Mouse (Mus musculus) CH12.LX (cell line): ENCODE measurements around the gene Pdcd11. TPM values are rescaled to one million over a fixed set of nuclear protein-coding genes. Genes with fewer than 3 reads are reported as not detected.

Source experiments
- DNase-seq: peaks from one replicate; pipeline ENCODE4 v3.0.0-alpha.2; 2013; ENCODE audit errors: extremely low read depth
- H3K27ac ChIP-seq: 2 replicates; pipeline ENCODE4 v1.5.1; 2012; ENCODE audit warnings: low read depth, mild to moderate bottlenecking, control low read depth, moderate library complexity; ENCODE audit not compliant: insufficient read depth
- H3K27me3 ChIP-seq: replicated peaks from 2 replicates; pipeline ENCODE3; 2012; ENCODE audit warnings: inconsistent platforms
- H3K36me3 ChIP-seq, 2 experiments: replicated peaks in 1 of 2; 2 replicates each; pipeline versions ENCODE3 to v1.6.1; 2012; ENCODE audit warnings: inconsistent platforms in 1 of 2, low read length in 1 of 2, mild to moderate bottlenecking in 1 of 2, mixed read lengths in 1 of 2, moderate library complexity in 1 of 2; ENCODE audit not compliant: control insufficient read depth in 1 of 2, insufficient read depth in 1 of 2
- H3K4me1 ChIP-seq, 2 experiments: 2 replicates each; pipeline ENCODE4 v1.6.1; 2012; ENCODE audit warnings: inconsistent platforms in 1 of 2, moderate library complexity in 1 of 2; ENCODE audit not compliant: insufficient read depth in 2 of 2, control insufficient read depth in 1 of 2
- H3K4me2 ChIP-seq: 2 replicates; pipeline ENCODE4 v1.6.1; 2012; ENCODE audit warnings: low read depth, mild to moderate bottlenecking, control low read depth; ENCODE audit not compliant: poor library complexity, insufficient read depth, severe bottlenecking
- H3K4me3 ChIP-seq, 3 experiments: fragments of 150-350 bp in 1 of 3; sonication (generic) in 1 of 3; replicated peaks in 1 of 3; 2 replicates each; pipeline versions ENCODE3 to v1.5.1; 2011 to 2012; ENCODE audit warnings: low read depth in 2 of 3, low read length in 2 of 3, mild to moderate bottlenecking in 2 of 3, moderate library complexity in 2 of 3, control low read depth in 1 of 3, improper control_type of control experiment in 1 of 3, inconsistent platforms in 1 of 3, mixed read lengths in 1 of 3; ENCODE audit not compliant: poor library complexity in 1 of 3
- H3K79me2 ChIP-seq: replicated peaks from 2 replicates; pipeline ENCODE4 v1.6.1; 2012; ENCODE audit warnings: mild to moderate bottlenecking, moderate library complexity; ENCODE audit not compliant: control insufficient read depth, poor library complexity, insufficient read depth, severe bottlenecking; ENCODE audit errors: extremely low read depth
- H3K9ac ChIP-seq: 2 replicates; pipeline ENCODE4 v1.6.1; 2012; ENCODE audit warnings: low read depth, mild to moderate bottlenecking, control low read depth, moderate library complexity; ENCODE audit not compliant: insufficient read depth
- H3K9me3 ChIP-seq: replicated peaks from 2 replicates; pipeline ENCODE3; 2012; ENCODE audit warnings: low read length, inconsistent platforms, mixed read lengths
- BHLHE40 ChIP-seq: IDR thresholded peaks from 2 replicates; pipeline ENCODE4 v1.6.1; 2011; ENCODE audit warnings: mild to moderate bottlenecking, low read depth, low read length, improper control_type of control experiment
- CHD1 ChIP-seq: IDR thresholded peaks from 2 replicates; pipeline ENCODE4 v1.6.1; 2012; ENCODE audit warnings: low read depth, low read length, improper control_type of control experiment, inconsistent platforms
- CHD2 ChIP-seq: IDR thresholded peaks from 2 replicates; pipeline ENCODE4 v1.6.1; 2011; ENCODE audit warnings: low read length, improper control_type of control experiment
- CTCF ChIP-seq, 2 experiments: IDR thresholded peaks in 1 of 2; conservative IDR thresholded peaks in 1 of 2; 2 replicates each; pipeline ENCODE4 v1.5.1; 2011 to 2012; ENCODE audit warnings: low read depth in 2 of 2, low read length in 2 of 2, improper control_type of control experiment in 1 of 2, inconsistent platforms in 1 of 2, mild to moderate bottlenecking in 1 of 2, moderate library complexity in 1 of 2
- E2F4 ChIP-seq: IDR thresholded peaks from 2 replicates; pipeline ENCODE4 v1.6.1; 2011; ENCODE audit warnings: low read depth, low read length, improper control_type of control experiment; ENCODE audit not compliant: insufficient replicate concordance
- ELF1 ChIP-seq: IDR thresholded peaks from 2 replicates; pipeline ENCODE4 v1.6.1; 2014; ENCODE audit warnings: low read depth, mild to moderate bottlenecking, inconsistent platforms, low read length, improper control_type of control experiment
- EP300 ChIP-seq: IDR thresholded peaks from 2 replicates; pipeline ENCODE4 v1.6.1; 2011; ENCODE audit warnings: low read length, improper control_type of control experiment
- ETS1 ChIP-seq: conservative IDR thresholded peaks from 2 replicates; pipeline ENCODE4 v1.6.1; 2012; ENCODE audit warnings: low read depth, mild to moderate bottlenecking, inconsistent platforms, low read length, improper control_type of control experiment, moderate library complexity
- GABPA ChIP-seq: IDR thresholded peaks from 2 replicates; pipeline ENCODE4 v1.6.1; 2012; ENCODE audit warnings: low read depth, low read length, improper control_type of control experiment, inconsistent platforms; ENCODE audit not compliant: insufficient replicate concordance
- HCFC1 ChIP-seq: IDR thresholded peaks from 2 replicates; pipeline ENCODE4 v1.6.1; 2012; ENCODE audit warnings: low read depth, mild to moderate bottlenecking, inconsistent platforms, low read length, improper control_type of control experiment
- IRF4 ChIP-seq: IDR thresholded peaks from 2 replicates; pipeline ENCODE4 v1.6.1; 2014; ENCODE audit warnings: low read depth, mild to moderate bottlenecking, inconsistent platforms, low read length, improper control_type of control experiment
- JUN ChIP-seq: IDR thresholded peaks from 2 replicates; pipeline ENCODE4 v1.6.1; 2011; ENCODE audit warnings: low read depth, mild to moderate bottlenecking, low read length, improper control_type of control experiment, moderate library complexity; ENCODE audit not compliant: insufficient read depth
- JUND ChIP-seq: conservative IDR thresholded peaks from 2 replicates; pipeline ENCODE4 v1.6.1; 2011; ENCODE audit warnings: low read depth, low read length, improper control_type of control experiment
- KAT2A ChIP-seq: IDR thresholded peaks from 2 replicates; pipeline ENCODE4 v1.6.1; 2012; ENCODE audit warnings: low read length, improper control_type of control experiment, inconsistent platforms; ENCODE audit not compliant: insufficient replicate concordance
- MAFK ChIP-seq: IDR thresholded peaks from 2 replicates; pipeline ENCODE4 v1.6.1; 2011; ENCODE audit warnings: low read length, improper control_type of control experiment; ENCODE audit not compliant: insufficient replicate concordance
- MAX ChIP-seq: IDR thresholded peaks from 2 replicates; pipeline ENCODE4 v1.6.1; 2011; ENCODE audit warnings: low read length, improper control_type of control experiment
- MAZ ChIP-seq: IDR thresholded peaks from 2 replicates; pipeline ENCODE4 v1.6.1; 2012; ENCODE audit warnings: low read depth, mild to moderate bottlenecking, inconsistent platforms, low read length, improper control_type of control experiment, moderate library complexity
- MEF2A ChIP-seq: IDR thresholded peaks from 2 replicates; pipeline ENCODE4 v1.6.1; 2014; ENCODE audit warnings: low read depth, mild to moderate bottlenecking, inconsistent platforms, low read length, improper control_type of control experiment, borderline replicate concordance
- MXI1 ChIP-seq: IDR thresholded peaks from 2 replicates; pipeline ENCODE4 v1.6.1; 2011; ENCODE audit warnings: mild to moderate bottlenecking, low read depth, low read length, improper control_type of control experiment
- MYC ChIP-seq: IDR thresholded peaks from 2 replicates; pipeline ENCODE4 v1.6.1; 2011; ENCODE audit warnings: low read depth, mild to moderate bottlenecking, improper control_type of control experiment, low read length
- NELFE ChIP-seq: IDR thresholded peaks from 2 replicates; pipeline ENCODE4 v1.6.1; 2011; ENCODE audit warnings: low read depth, low read length, improper control_type of control experiment
- NRF1 ChIP-seq: IDR thresholded peaks from 2 replicates; pipeline ENCODE4 v1.6.1; 2014; ENCODE audit warnings: low read depth, mild to moderate bottlenecking, inconsistent platforms, low read length, improper control_type of control experiment, moderate library complexity
- PAX5 ChIP-seq: IDR thresholded peaks from 2 replicates; pipeline ENCODE4 v1.6.1; 2012; ENCODE audit warnings: low read length, inconsistent platforms, mixed read lengths
- POLR2A ChIP-seq: IDR thresholded peaks from 2 replicates; pipeline ENCODE4 v1.6.1; 2011; ENCODE audit warnings: low read depth, mild to moderate bottlenecking, improper control_type of control experiment, low read length
- POLR2AphosphoS2 ChIP-seq: IDR thresholded peaks from 2 replicates; pipeline ENCODE4 v1.6.1; 2011; ENCODE audit warnings: low read depth, low read length, improper control_type of control experiment
- RAD21 ChIP-seq: IDR thresholded peaks from 2 replicates; pipeline ENCODE4 v1.6.1; 2011; ENCODE audit warnings: low read depth, mild to moderate bottlenecking, low read length, improper control_type of control experiment, moderate library complexity
- RCOR1 ChIP-seq: conservative IDR thresholded peaks from 2 replicates; pipeline ENCODE4 v1.6.1; 2012; ENCODE audit warnings: low read depth, mild to moderate bottlenecking, inconsistent platforms, low read length, improper control_type of control experiment
- SIN3A ChIP-seq: IDR thresholded peaks from 2 replicates; pipeline ENCODE4 v1.6.1; 2012; ENCODE audit warnings: low read length, improper control_type of control experiment, inconsistent platforms
- SMC3 ChIP-seq: IDR thresholded peaks from 2 replicates; pipeline ENCODE4 v1.6.1; 2011; ENCODE audit warnings: low read depth, low read length, improper control_type of control experiment
- TBP ChIP-seq: conservative IDR thresholded peaks from 2 replicates; pipeline ENCODE4 v1.6.1; 2011; ENCODE audit warnings: low read depth, low read length, improper control_type of control experiment
- TCF12 ChIP-seq: IDR thresholded peaks from 2 replicates; pipeline ENCODE4 v1.6.1; 2014; ENCODE audit warnings: low read depth, mild to moderate bottlenecking, inconsistent platforms, low read length, improper control_type of control experiment
- UBTF ChIP-seq: IDR thresholded peaks from 2 replicates; pipeline ENCODE4 v1.6.1; 2012; ENCODE audit warnings: low read depth, mild to moderate bottlenecking, inconsistent platforms, low read length, improper control_type of control experiment, moderate library complexity
- USF1 ChIP-seq: IDR thresholded peaks from 2 replicates; pipeline ENCODE4 v1.6.1; 2014; ENCODE audit warnings: low read depth, mild to moderate bottlenecking, inconsistent platforms, low read length, improper control_type of control experiment
- USF2 ChIP-seq: conservative IDR thresholded peaks from 2 replicates; pipeline ENCODE4 v1.6.1; 2011; ENCODE audit warnings: low read depth, low read length, improper control_type of control experiment
- ZC3H11A ChIP-seq: IDR thresholded peaks from 2 replicates; pipeline ENCODE4 v1.6.1; 2012; ENCODE audit warnings: low read depth, mild to moderate bottlenecking, inconsistent platforms, low read length, improper control_type of control experiment
- ZKSCAN1 ChIP-seq: IDR thresholded peaks from 2 replicates; pipeline ENCODE4 v1.6.1; 2012; ENCODE audit warnings: low read depth, inconsistent platforms, low read length, improper control_type of control experiment, borderline replicate concordance
- ZMIZ1 ChIP-seq: IDR thresholded peaks from 2 replicates; pipeline ENCODE4 v1.6.1; 2012; ENCODE audit warnings: low read depth, mild to moderate bottlenecking, inconsistent platforms, low read length, improper control_type of control experiment
- ZNF384 ChIP-seq: IDR thresholded peaks from 2 replicates; pipeline ENCODE4 v1.6.1; 2012; ENCODE audit warnings: low read depth, low read length, improper control_type of control experiment, inconsistent platforms
- dilution Hi-C: fragments of 300-500 bp; cut with MboI; formaldehyde crosslinking; loops from 2 replicates; pipeline ENCODE4 v1.14.3; 2020; ENCODE audit warnings: low sequenced_read_pairs; ENCODE audit not compliant: extremely low pct_unique_long_range_greater_than_20kb, extremely low pct_ligation_motif_present
- in situ Hi-C: fragments of 300-500 bp; cut with MboI; formaldehyde crosslinking; loops from 3 replicates; pipeline ENCODE4 v1.14.3; 2019; ENCODE audit warnings: low sequenced_read_pairs, low pct_ligation_motif_present, low pct_unique_long_range_greater_than_20kb, mixed read lengths
- polyA plus RNA-seq: library from polyadenylated mRNA; unstranded; fragments of >175 nt; gene quantifications from 2 replicates; pipeline ENCODE4 v1.2.1, GENCODE M21; 2012; ENCODE audit warnings: low read depth; ENCODE audit not compliant: insufficient read length
- total RNA-seq, 2 experiments: library from RNA; depleted of rRNA; stranded (reverse); fragments of 300-350 nt in 1 of 2; fragments of >200 nt in 1 of 2; gene quantifications; 2 replicates each; pipeline ENCODE4 v1.2.3; 2012 to 2014

The Pdcd11 gene
- total and polyA plus RNA-seq, 3 experiments: 26.6 to 78.0 (median 49.7) TPM

DNA sequence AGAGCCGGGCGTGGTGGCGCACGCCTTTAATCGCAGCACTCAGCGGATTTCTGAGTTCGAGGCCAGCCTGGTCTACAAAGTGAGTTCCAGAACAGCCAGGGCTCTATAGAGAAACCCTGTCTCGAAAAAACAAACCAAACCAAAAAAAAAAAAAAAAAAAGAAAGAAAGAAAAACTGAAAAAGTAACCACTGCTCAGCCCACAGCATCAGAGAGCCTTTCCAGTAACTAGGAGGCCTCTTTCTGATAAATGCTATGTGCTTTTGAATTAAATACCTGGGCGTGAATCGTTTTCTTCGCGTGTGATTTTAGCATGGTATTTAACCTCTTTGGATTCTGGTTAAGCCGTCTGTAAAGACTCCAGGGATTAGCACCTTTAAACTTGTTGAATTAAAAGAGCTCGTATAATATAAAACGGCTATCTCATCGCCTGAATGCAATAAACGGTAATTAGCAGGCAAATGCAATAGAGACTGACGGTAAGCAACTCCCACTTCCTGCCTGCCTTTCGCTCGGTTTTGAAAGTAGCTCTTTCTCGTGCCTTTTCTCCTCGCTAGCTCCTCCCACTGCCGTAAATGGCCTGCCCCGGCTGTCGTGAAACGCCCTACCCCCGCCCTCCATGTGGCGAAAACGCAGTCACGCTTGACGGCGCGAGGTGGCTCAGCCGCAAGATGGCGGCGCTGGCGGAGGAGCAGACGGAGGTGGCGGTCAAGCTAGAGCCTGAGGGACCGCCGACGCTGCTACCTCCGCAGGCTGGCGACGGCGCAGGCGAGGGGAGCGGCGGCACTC, 23.3 kb upstream of the Pdcd11 start, which contains the start of gene Taf5:
Gene Taf5, plus strand, starts transcription at position 651 of the 787 bp plus-strand sequence.
- dilution Hi-C loops (no loop called here), in situ Hi-C loops (no loop called here)
- Histone ChIP-seq H3K9ac (peak within 1 kb of the TSS; percentile 91), H3K4me3 (peak within 1 kb of the TSS; percentile 73 to 97 (median 93)), H3K79me2 (peaks cover 10% of the 10 kb centered on the region), H3K27me3 (no peaks in the 10 kb centered on the region), H3K36me3 (peaks cover 4 to 23% of the 10 kb centered on the region in 2 experiments), H3K27ac (peak within 1 kb of the TSS; percentile 57; the same call in 1 of the 2 replicates), H3K4me1 (peaks cover 0 to 16% of the 10 kb centered on the region in 2 experiments; a peak in 2 of 4 replicates), H3K9me3 (no peaks in the 10 kb centered on the region), H3K4me2 (peak within 1 kb of the TSS; percentile 83)
- DNase-seq: peak; percentile 98
- TF ChIP-seq NRF1: peak; percentile 62; the same call in 1 of the 2 replicates
- TF ChIP-seq MYC: peak; percentile 59; the same call in 1 of the 2 replicates
- no peak for TF ChIP-seq SMC3
- TF ChIP-seq CHD2: no peak
- no peak for TF ChIP-seq E2F4
- TF ChIP-seq PAX5: no peak
- no peak for TF ChIP-seq EP300
- TF ChIP-seq MAX: peak; percentile 71
- TF ChIP-seq POLR2AphosphoS2: peak; percentile 57; the same call in 1 of the 2 replicates
- no peak for TF ChIP-seq RAD21
- no peak; the same call in 1 of the 2 replicates for TF ChIP-seq MXI1
- TF ChIP-seq RCOR1: no peak
- no peak for TF ChIP-seq CHD1
- peak; percentile 86 for TF ChIP-seq NELFE
- TF ChIP-seq USF2: no peak
- TF ChIP-seq JUN: no peak
- TF ChIP-seq TBP: peak; percentile 96
- TF ChIP-seq IRF4: peak; percentile 85
- no peak for TF ChIP-seq ETS1
- TF ChIP-seq MEF2A: no peak
- no peak; the same call in 1 of the 2 replicates for TF ChIP-seq UBTF
- TF ChIP-seq SIN3A: peak; percentile 76
- peak; percentile 29; the same call in 1 of the 2 replicates for TF ChIP-seq MAZ
- no peak for TF ChIP-seq CTCF (conservative IDR thresholded peaks at IDR 0.05 in 1 of 2, IDR thresholded peaks at IDR 0.05 in 1 of 2; ENCODE audit: low read depth in 2 of 2, low read length in 2 of 2)
- peak; percentile 89 for TF ChIP-seq ELF1
- TF ChIP-seq USF1: no peak
- TF ChIP-seq ZKSCAN1: no peak
- TF ChIP-seq GABPA: no peak
- TF ChIP-seq TCF12: peak; percentile 100
- peak; percentile 79 for TF ChIP-seq BHLHE40
- peak; percentile 84; the same call in 1 of the 2 replicates for TF ChIP-seq KAT2A
- TF ChIP-seq MAFK: no peak
- peak; percentile 71 for TF ChIP-seq ZNF384
- TF ChIP-seq ZMIZ1: peak; percentile 72; the same call in 1 of the 2 replicates
- peak; percentile 91 for TF ChIP-seq POLR2A
- no peak for TF ChIP-seq JUND
- peak; percentile 81 for TF ChIP-seq HCFC1
- TF ChIP-seq ZC3H11A: no peak
